Mouse (Mus musculus): Measurements from ENCODE around the gene Tmc3.

DNA sequence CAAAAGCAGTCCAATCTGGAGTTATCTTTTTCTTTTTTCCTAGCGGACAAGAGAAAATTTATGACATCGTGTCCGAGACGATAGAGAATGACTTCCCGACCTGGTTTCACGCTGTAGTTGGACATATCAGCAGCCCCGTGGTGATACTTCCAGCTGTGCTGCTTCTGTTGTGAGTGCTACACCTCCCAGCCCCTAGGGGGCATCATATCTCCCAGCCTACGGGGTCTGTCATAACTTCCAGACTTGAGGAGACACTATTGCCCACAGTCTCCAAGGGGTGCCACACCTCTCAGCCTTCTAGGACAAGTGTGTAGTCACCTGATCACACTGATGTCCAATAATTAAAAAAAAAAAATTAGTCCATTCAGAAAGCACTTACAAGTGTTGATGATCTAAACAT is 31.1 kb downstream of the Tmc3 start:
- TF ChIP-seq CTCF (IDR thresholded peaks at IDR 0.05) (peak; percentile 19; the same call in 1 of the 2 replicates), EP300 (IDR thresholded peaks at IDR 0.05) (no peak)
